Mouse (Mus musculus) kidney, embryonic 14.5 days (tissue): ENCODE data around the gene Ndufs7. TPM values are rescaled to one million over a fixed set of nuclear protein-coding genes. Genes with fewer than 3 reads are reported as not detected.

ENCODE experiments used
- ATAC-seq: fragments of 200-750 bp; cut with Nextera tagmentation; 2 replicates; pipeline ENCODE4 v1.8.0; 2017; ENCODE audit warnings: moderate number of reproducible peaks, mild to moderate bottlenecking, moderate TSS enrichment, moderate library complexity; ENCODE audit not compliant: low FRiP score, low TSS enrichment
- H3K27ac ChIP-seq: fragments of 300-500 bp; sonication (generic); 2 replicates; pipeline ENCODE4 v1.5.1; 2014; ENCODE audit warnings: low read depth, mild to moderate bottlenecking, low read length, moderate library complexity, mixed read lengths
- H3K27me3 ChIP-seq: fragments of 300-500 bp; sonication (generic); 2 replicates; pipeline ENCODE4 v1.6.1; 2014; ENCODE audit warnings: mild to moderate bottlenecking, low read length; ENCODE audit not compliant: control insufficient read depth, insufficient read depth
- H3K36me3 ChIP-seq: fragments of 300-500 bp; sonication (generic); 2 replicates; pipeline ENCODE4 v1.6.1; 2014; ENCODE audit warnings: low read length, mixed read lengths; ENCODE audit not compliant: control insufficient read depth, insufficient read depth
- H3K4me1 ChIP-seq: fragments of 300-500 bp; sonication (generic); 2 replicates; pipeline ENCODE4 v1.6.1; 2014; ENCODE audit warnings: low read length, mixed read lengths; ENCODE audit not compliant: control insufficient read depth, insufficient read depth
- H3K4me2 ChIP-seq: fragments of 300-500 bp; sonication (generic); replicated peaks from 2 replicates; pipeline ENCODE4 v1.6.1; 2014; ENCODE audit warnings: low read depth, mild to moderate bottlenecking, low read length
- H3K4me3 ChIP-seq: fragments of 300-500 bp; sonication (generic); 2 replicates; pipeline ENCODE4 v1.5.1; 2014; ENCODE audit warnings: mild to moderate bottlenecking, low read length
- H3K9ac ChIP-seq: fragments of 300-500 bp; sonication (generic); 2 replicates; pipeline ENCODE4 v1.6.1; 2014; ENCODE audit warnings: low read depth, mild to moderate bottlenecking, low read length, moderate library complexity
- H3K9me3 ChIP-seq: fragments of 300-500 bp; sonication (generic); 2 replicates; pipeline ENCODE4 v1.6.1; 2016; ENCODE audit warnings: low read length; ENCODE audit not compliant: control insufficient read depth
- WGBS: fragments of 180-500 bp; shearing (Covaris S2); extraction: QIAGEN DNeasy Blood & Tissue Kit; methylation state at CpG from one replicate; pipeline ENCODE4 v1.1.7; 2014; 5-methylcytosine and 5-hydroxymethylcytosine counted together
- polyA plus RNA-seq: library from polyadenylated mRNA; unstranded; fragments of >200 nt; fragmentation: Nextera tagmentation; extraction: Ambion mirVana; gene quantifications from 2 replicates; pipeline ENCODE4 v1.2.1, GENCODE M21; 2014

Ndufs7 gene
- polyA plus RNA-seq, 1 experiment from 2014 or later = 390 TPM

DNA sequence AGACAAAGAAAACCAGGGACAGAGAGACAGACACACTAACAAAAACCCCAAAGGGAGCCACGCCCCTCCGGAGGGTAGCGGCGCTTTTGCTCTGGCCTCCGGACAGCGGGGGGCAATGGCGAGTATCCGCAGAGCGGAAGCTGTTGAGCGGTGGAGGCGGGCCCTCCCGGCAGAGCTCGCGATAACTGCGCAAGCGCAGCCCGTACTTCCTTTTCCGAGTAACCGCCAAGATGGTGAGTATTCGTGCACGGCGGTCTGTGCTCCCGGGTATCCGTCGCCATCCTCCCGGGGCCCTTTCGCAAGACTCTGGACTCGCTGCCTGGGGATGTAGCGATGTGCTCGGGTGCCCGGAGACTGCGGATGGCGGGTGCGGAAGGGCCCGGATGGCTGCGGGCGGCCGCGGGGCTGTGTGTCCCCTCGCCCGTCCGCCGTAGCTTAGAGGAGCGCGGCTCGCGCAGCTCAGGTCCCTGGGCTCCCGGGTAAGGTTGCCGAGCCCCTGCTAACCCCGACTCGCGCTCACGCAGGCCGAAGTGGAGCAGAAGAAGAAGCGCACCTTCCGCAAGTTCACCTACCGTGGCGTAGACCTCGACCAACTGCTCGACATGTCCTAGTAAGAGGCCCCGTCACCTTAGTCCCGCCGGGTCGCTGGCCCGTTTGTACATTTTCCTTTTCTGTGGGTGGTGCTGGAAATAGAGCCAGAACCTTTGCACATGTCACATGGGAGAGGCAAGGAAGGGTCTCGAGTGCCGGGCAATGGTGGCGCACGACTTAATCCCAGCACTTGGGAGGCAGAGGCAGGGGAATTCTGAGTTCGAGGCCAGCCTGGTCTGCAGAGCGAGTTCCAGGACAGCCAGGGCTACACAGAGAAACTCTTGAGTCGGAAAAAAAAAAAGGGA is 43.6 kb downstream of the Ndufs7 start, which contains the start of gene Rps15:
Gene Rps15 (plus strand): TSS at position 203 of the 896 bp plus-strand sequence.
- Histone ChIP-seq H3K4me2 (peak within 1 kb of the TSS; percentile 72), H3K36me3 (peaks cover 32% of the 10 kb centered on the region), H3K4me3 (peak within 1 kb of the TSS; percentile 94), H3K27me3 (peaks cover 2% of the 10 kb centered on the region; the same call in 1 of the 2 replicates), H3K27ac (peak within 1 kb of the TSS; percentile 95), H3K9me3 (no peaks in the 10 kb centered on the region), H3K9ac (peak within 1 kb of the TSS; percentile 97), H3K4me1 (peaks cover 10% of the 10 kb centered on the region)
- peak; percentile 87 for ATAC-seq
- WGBS = under 1% methylated on average over 71 of the region's 72 CpGs

DNA sequence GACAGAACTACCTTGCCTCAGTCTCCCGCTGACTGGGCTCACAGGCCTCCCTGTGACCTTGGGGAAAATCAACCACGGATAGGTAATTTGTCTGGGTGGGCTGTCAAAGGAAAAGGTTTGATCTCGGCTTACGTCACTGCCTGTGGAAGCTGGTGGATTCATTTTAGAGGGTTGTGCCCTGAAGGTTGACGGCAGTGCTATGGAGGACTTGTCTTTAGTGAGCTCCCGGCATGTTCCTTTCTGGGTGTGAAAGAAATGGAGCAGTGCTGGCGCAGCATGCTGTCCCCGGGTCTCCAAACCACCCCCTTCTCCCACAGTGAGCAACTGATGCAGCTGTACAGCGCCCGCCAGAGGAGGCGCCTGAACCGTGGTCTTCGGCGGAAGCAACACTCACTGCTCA is 44.4 kb downstream of the Ndufs7 start:
- ATAC-seq = no peak
- WGBS = 26% methylated on average over 14 of the region's 14 CpGs
- H3K9ac ChIP-seq = peak overlapping the region; percentile 97
- peaks cover 10% of the 10 kb centered on the region for H3K4me1 ChIP-seq
- peak overlapping the region; percentile 94 for H3K4me3 ChIP-seq
- no peak overlapping the region; the same call in 1 of the 2 replicates for H3K27ac ChIP-seq
- H3K9me3 ChIP-seq = no peaks in the 10 kb centered on the region
- peaks cover 9% of the 10 kb centered on the region for H3K27me3 ChIP-seq
- H3K4me2 ChIP-seq = peak overlapping the region; percentile 72
- peaks cover 25% of the 10 kb centered on the region for H3K36me3 ChIP-seq

DNA sequence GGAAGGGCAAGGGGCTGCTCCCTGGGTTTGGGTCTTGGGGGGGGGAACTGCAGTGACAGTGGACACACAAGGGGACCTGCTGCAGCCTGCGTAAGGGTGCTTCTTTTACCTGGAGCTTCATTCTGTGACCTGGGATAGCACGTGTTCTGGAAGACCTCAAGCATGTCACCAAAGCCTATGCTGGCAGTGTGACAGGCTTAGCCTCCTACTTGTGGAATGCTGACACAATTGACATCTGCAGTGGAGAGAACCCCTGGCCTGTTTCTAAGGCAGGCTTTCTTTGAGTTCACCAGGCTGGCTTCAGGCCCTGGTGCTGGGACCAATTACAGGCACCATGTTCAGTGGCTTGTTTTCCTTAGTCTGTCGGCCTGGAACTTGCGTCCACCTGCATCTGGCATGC is 45.4 kb downstream of the Ndufs7 start:
- no peak for ATAC-seq
- Histone ChIP-seq H3K4me1 (peaks cover 10% of the 10 kb centered on the region), H3K9ac (no peak overlapping the region), H3K27ac (no peak overlapping the region), H3K9me3 (no peaks in the 10 kb centered on the region), H3K36me3 (peaks cover 19% of the 10 kb centered on the region), H3K4me2 (no peak overlapping the region), H3K4me3 (no peak overlapping the region), H3K27me3 (peaks cover 19% of the 10 kb centered on the region)
- WGBS = 85% methylated on average over 4 of the region's 4 CpGs

DNA sequence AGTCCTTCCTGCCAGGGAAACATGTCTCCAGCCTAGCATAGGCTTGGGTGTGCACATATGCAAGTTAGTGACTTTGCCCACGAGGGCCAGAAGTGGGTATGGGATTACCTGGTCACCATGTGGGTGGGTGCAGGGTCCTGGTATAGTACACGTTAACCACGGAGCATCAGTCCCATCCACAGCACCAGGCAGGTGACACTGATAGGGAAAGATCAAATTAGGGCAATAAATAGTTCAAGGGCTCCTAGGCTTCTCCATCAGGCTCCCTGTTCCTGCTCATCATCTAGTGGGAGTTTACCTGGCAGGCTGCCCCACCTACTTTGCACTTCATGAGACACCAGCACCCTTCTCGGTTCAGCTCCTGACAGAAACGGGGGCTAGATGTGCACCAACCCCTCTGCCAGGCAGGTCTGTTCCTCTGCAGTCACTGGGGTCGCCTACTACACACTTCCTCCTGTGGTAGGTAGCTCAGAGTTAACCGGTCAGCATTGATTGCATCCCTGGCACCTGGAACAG is 45.9 kb downstream of the Ndufs7 start:
- Histone ChIP-seq H3K4me2 (no peak overlapping the region), H3K27ac (no peak overlapping the region), H3K9ac (no peak overlapping the region), H3K36me3 (peaks cover 17% of the 10 kb centered on the region), H3K27me3 (peaks cover 24% of the 10 kb centered on the region), H3K4me3 (no peak overlapping the region), H3K4me1 (peaks cover 10% of the 10 kb centered on the region), H3K9me3 (no peaks in the 10 kb centered on the region)
- ATAC-seq = no peak
- 42% methylated on average over 7 of the region's 7 CpGs for WGBS

DNA sequence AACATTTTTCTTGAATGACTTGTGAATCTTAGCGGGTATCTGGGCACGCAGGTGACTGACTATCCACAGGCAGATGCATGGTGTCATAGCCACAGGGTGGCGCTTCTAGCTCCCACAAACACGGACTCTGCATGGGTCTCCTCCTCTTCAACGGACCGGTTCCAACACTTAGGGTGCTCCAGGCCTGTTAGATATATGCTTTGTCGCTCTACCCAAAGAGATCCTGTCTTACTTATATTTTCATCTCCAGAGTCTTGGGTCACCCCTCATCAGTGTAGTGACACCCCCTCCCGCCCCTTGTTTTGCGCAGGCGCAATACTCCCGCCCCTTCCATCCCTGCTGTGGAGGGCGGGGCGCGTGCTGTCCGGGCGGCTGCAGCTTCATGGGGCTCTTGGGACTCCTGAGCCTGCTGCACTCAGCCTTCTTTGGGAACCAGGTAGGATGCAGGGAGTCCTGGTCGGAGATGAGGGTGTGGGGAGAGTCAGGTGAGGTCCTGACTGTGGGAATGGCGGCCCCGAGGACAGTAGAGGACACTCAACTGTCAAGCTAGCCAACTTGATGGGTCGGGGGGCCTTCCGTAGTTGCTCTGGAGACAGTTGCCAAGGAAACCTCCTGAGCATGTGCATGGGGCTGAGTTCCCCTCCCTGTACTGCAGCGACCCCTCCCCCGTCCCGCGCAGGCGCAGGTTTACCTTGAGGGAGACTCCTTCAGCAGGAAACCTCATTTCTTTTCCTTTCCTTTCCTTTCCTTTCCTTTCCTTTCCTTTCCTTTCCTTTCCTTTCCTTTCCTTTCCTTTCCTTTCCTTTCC is 46.9 kb downstream of the Ndufs7 start, which contains the start of gene Apc2:
Gene Apc2 (plus strand): TSS at position 360 of the 808 bp plus-strand sequence.
- no peaks in the 10 kb centered on the region for H3K9me3 ChIP-seq
- peak within 1 kb of the TSS; percentile 33 for H3K4me3 ChIP-seq
- peaks cover 17% of the 10 kb centered on the region for H3K36me3 ChIP-seq
- peaks cover 10% of the 10 kb centered on the region for H3K4me1 ChIP-seq
- 3% methylated on average over 26 of the region's 26 CpGs for whole genome bisulfite sequencing
- peak within 1 kb of the TSS; percentile 42 for H3K4me2 ChIP-seq
- no peak within 1 kb of the TSS; the same call in 1 of the 2 replicates for H3K27ac ChIP-seq
- peak within 1 kb of the TSS; percentile 50; the same call in 1 of the 2 replicates for H3K9ac ChIP-seq
- peak; percentile 58 for ATAC-seq
- H3K27me3 ChIP-seq = peaks cover 34% of the 10 kb centered on the region

DNA sequence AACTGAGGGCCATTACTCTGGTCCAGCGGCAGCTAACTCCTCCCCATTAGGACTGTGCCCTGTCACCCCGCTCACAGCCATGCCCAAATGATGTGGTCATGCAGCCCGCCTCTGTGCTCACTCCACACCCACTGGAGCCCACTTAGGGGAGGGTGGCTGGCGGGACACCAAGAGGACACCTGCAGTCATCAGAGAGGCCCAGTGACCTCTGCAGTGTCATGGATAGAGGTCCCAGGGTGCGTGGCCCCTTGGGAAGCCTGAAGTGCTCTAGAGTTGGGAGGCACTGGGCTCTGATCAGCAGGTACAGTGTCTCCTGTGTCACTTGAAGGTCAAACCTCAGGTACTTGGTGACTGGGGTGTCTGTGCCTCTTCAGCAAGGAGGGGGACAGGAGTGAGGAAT is 47.9 kb downstream of the Ndufs7 start:
- Histone ChIP-seq H3K4me2 (no peak overlapping the region), H3K9me3 (no peaks in the 10 kb centered on the region), H3K36me3 (peaks cover 17% of the 10 kb centered on the region), H3K9ac (no peak overlapping the region), H3K4me3 (no peak overlapping the region; the same call in 1 of the 2 replicates), H3K4me1 (peaks cover 10% of the 10 kb centered on the region), H3K27ac (no peak overlapping the region), H3K27me3 (peaks cover 44% of the 10 kb centered on the region)
- no peak for ATAC-seq
- whole genome bisulfite sequencing = 78% methylated on average over 5 of the region's 5 CpGs

DNA sequence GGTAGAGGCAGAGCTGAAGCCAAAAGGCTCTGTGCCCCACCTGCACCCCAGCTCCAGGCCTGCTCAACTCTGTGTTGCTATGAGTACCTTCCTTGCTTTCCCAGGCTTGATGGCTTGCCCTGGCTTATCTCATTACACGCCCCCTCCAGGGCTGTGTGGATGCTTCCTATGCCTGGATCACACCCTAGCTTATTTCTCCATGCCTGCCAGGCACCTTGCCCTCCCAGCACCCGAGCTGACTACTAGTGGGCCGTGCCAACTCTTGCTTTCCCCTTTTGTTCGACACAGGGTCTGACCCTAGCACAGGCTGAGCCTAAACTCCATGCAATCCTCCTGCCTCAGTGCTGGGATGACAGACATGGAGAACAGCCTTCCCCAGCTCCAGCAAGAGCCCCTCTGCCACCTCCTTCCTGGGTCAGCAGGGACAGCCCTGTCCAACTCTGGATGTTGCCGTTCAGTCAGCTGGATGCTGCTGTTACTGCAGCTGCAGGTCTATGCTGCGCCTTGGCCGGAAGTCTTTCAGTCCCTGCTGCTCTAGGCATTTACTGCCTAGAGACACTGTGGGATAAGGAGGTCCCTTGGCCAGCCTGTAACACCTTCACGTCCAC is 48.7 kb downstream of the Ndufs7 start:
- H3K27me3 ChIP-seq = peaks cover 49% of the 10 kb centered on the region
- H3K4me2 ChIP-seq = no peak overlapping the region
- peaks cover 17% of the 10 kb centered on the region for H3K4me1 ChIP-seq
- 71% methylated on average over 8 of the region's 8 CpGs for WGBS
- ATAC-seq = no peak
- H3K4me3 ChIP-seq = no peak overlapping the region
- H3K36me3 ChIP-seq = peaks cover 17% of the 10 kb centered on the region
- H3K9ac ChIP-seq = no peak overlapping the region
- no peak overlapping the region for H3K27ac ChIP-seq
- H3K9me3 ChIP-seq = no peaks in the 10 kb centered on the region

DNA sequence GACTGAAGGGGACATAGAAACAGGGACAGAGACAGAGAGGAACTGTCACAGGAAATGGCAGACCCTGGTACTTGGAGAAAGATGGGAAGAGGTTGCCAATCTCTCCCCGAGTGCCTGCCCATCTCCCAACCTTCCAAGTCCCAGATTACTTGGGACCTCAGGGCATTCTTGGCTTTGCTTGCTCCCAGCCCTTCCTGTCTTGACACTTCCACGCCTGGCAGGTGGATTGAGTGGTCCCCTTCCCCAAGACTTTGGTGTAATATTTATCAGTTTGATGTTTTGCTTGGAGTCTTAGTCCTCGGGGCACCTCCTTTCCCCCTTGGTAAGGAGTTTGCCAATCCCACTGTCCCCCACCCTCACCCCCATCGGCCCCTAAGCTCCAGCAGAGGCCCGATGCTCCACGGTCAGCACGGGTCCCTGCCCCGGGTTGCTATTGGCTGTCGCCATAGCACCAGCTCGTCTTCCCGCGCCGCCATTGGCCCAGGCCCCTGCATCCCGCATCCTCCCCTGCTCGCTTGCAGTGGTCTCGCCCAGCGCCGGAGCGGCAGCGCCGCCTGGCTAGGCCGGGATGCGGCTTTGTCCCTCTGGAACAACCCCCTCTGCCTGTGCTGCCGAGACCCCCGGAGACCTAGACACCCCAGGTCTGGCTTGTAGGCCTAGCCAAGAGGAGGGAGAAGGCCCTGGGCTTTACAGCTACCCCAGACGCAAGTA is 49.8 kb downstream of the Ndufs7 start:
- Histone ChIP-seq H3K4me1 (peaks cover 13% of the 10 kb centered on the region), H3K36me3 (peaks cover 13% of the 10 kb centered on the region), H3K4me2 (peak overlapping the region; percentile 19; the same call in 1 of the 2 replicates), H3K4me3 (peak overlapping the region; percentile 12; the same call in 1 of the 2 replicates), H3K27ac (no peak overlapping the region), H3K27me3 (peaks cover 49% of the 10 kb centered on the region), H3K9me3 (no peaks in the 10 kb centered on the region), H3K9ac (peak overlapping the region; percentile 42; the same call in 1 of the 2 replicates)
- ATAC-seq = peak; percentile 38; the same call in 1 of the 2 replicates
- WGBS = 5% methylated on average over 26 of the region's 26 CpGs
